Mouse (Mus musculus) v-Abl transformed pro-B cells (cell line): Measurements from ENCODE around the gene H2-M10.1.

Experiments used
- in situ Hi-C, 2 experiments: fragments of 400-800 bp; cut with MboI; formaldehyde crosslinking; loops; one replicate each; pipeline ENCODE4 v1.15.1; 2025; ENCODE audit not compliant: unreplicated experiment in 2 of 2

Gene H2-M10.1

GRCm38 (mm10) chr17:36326055-36326454, at the start of gene H2-M10.1:
TSS of gene H2-M10.1 (minus strand) at chr17:36326155.
- in situ Hi-C loops, result no loop called here

- in situ Hi-C loops, result loop anchor here in 1 of 2 experiments (25.0 kb wide), 2 partner anchors 544 to 844 kb away; partner anchors contain the start of genes Olfr94, Olfr95 and Olfr96
These were observed 42.4 kb upstream of the H2-M10.1 start, which contains the start of gene H2-M10.3 for GRCm38 (mm10) chr17:36368317-36368716. TSS of gene H2-M10.3 (minus strand) at chr17:36368417.

- in situ Hi-C loops, result loop anchor here in 1 of 2 experiments (25.0 kb wide), 2 partner anchors 550 to 850 kb away; partner anchors contain the start of genes Olfr94, Olfr95 and Olfr96
These were observed 36.4 kb upstream of the H2-M10.1 start for GRCm38 (mm10) chr17:36362404-36362803.

GRCm38 (mm10) chr17:36357512-36357911, 31.6 kb upstream of the H2-M10.1 start:
- in situ Hi-C loops, result loop anchor here (5.0 to 25.0 kb wide), 5 partner anchors 430 to 855 kb away; partner anchors contain the start of genes Olfr94 (in 2 of the 2), Olfr95 (in 1 of the 2) and Olfr96 (in 1 of the 2)

GRCm38 (mm10) chr17:36355763-36356162, 29.8 kb upstream of the H2-M10.1 start:
- in situ Hi-C loops, result loop anchor here (5.0 to 25.0 kb wide), 5 partner anchors 432 to 857 kb away; partner anchors contain the start of genes Olfr94 (in 2 of the 2), Olfr95 (in 1 of the 2) and Olfr96 (in 1 of the 2)

- in situ Hi-C loops, result loop anchor here (5.0 to 25.0 kb wide), 5 partner anchors 432 to 857 kb away; partner anchors contain the start of genes Olfr94 (in 2 of the 2), Olfr95 (in 1 of the 2) and Olfr96 (in 1 of the 2)
These were observed 29.4 kb upstream of the H2-M10.1 start for GRCm38 (mm10) chr17:36355343-36355742.

GRCm38 (mm10) chr17:36315689-36316253, 10.2 kb downstream of the H2-M10.1 start:
- in situ Hi-C loops, result no loop called here

- in situ Hi-C loops, result no loop called here
These were observed 10.8 kb downstream of the H2-M10.1 start for GRCm38 (mm10) chr17:36315041-36315688.

- in situ Hi-C loops, result no loop called here
These were observed 11.4 kb downstream of the H2-M10.1 start for GRCm38 (mm10) chr17:36314511-36314910.

GRCm38 (mm10) chr17:36309293-36309692, 16.7 kb downstream of the H2-M10.1 start:
- in situ Hi-C loops, result loop anchor here (5.0 kb wide), 2 partner anchors 108 to 478 kb away; no protein-coding TSS in a partner anchor

- in situ Hi-C loops, result loop anchor here (5.0 kb wide), 2 partner anchors 108 to 478 kb away; no protein-coding TSS in a partner anchor
These were observed 17.1 kb downstream of the H2-M10.1 start for GRCm38 (mm10) chr17:36308855-36309254.

GRCm38 (mm10) chr17:36286390-36286789, 39.6 kb downstream of the H2-M10.1 start, which contains the start of gene H2-M10.2:
TSS of gene H2-M10.2 (minus strand) at chr17:36286490.
- in situ Hi-C loops, result no loop called here

- in situ Hi-C loops, result no loop called here
These were observed 44.3 kb downstream of the H2-M10.1 start for GRCm38 (mm10) chr17:36281521-36282245.

GRCm38 (mm10) chr17:36274776-36275175, 51.2 kb downstream of the H2-M10.1 start:
- in situ Hi-C loops, result no loop called here

- in situ Hi-C loops, result no loop called here
These were observed 52.2 kb downstream of the H2-M10.1 start for GRCm38 (mm10) chr17:36273796-36274195.
